Mouse (Mus musculus): ENCODE data around the gene Sgms2.

Sgms2 gene

DNA sequence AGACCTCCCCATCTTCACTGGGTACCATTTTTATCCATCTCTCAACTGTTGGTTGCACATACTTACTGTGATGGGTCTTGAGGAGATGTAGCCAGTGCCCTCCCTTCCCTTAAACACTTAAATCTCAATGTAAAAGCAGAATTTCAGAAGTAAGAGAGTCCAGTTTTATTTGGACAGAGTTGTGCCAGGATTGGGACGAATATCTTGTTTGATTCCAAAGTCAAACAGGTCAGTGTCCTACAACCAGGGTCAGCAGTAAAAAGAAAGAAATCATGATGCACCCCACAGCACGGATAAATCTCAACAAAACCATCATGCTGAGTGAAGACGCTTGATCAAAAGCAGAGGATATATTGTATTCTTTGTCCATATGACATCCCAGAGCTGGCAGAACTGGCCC lies 183.4 kb downstream of the Sgms2 start:
- DNase-seq (ENCODE audit: low read depth, low spot score), result no peak

DNA sequence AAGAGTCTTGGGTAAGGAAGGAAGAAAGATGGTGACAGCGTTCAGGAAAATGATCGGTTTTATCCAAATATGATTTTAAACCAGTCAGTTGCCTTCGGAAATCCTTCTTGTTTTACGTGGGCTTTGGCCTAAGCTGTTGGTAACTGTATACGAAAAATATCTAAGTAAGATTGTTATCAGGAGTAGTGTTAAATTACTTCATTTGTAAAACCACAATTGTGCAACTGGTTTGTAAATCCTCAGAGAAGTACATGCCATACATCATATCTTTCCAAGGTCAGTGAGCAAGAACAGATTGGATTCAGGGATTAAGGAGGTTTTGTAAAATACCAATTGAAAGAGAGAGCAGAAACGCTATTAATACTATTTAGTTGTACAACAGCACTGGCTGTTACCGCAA lies 185.0 kb downstream of the Sgms2 start:
- DNase-seq (ENCODE audit: low read depth, low spot score), result no peak

DNA sequence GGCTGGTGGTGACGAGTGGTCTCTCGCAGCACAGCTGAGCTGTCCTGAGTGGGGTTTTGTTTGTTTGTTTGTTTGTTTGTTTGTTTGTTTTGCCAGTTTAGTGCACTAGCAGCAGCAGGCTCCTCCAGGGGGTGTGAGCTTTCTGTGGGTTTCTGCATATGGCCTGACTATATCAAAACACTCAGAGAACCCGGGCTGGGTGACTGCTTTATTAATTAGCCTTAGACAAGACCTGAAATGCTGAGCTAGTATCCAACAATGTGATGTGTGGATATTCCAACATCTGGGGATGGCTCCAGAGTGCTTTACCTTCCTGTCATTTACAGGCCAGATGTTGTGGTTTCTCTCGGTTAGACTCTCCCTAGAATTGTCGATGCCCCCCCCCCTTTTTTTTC lies 187.9 kb downstream of the Sgms2 start:
- no peak for DNase-seq (ENCODE audit: low read depth, low spot score)

DNA sequence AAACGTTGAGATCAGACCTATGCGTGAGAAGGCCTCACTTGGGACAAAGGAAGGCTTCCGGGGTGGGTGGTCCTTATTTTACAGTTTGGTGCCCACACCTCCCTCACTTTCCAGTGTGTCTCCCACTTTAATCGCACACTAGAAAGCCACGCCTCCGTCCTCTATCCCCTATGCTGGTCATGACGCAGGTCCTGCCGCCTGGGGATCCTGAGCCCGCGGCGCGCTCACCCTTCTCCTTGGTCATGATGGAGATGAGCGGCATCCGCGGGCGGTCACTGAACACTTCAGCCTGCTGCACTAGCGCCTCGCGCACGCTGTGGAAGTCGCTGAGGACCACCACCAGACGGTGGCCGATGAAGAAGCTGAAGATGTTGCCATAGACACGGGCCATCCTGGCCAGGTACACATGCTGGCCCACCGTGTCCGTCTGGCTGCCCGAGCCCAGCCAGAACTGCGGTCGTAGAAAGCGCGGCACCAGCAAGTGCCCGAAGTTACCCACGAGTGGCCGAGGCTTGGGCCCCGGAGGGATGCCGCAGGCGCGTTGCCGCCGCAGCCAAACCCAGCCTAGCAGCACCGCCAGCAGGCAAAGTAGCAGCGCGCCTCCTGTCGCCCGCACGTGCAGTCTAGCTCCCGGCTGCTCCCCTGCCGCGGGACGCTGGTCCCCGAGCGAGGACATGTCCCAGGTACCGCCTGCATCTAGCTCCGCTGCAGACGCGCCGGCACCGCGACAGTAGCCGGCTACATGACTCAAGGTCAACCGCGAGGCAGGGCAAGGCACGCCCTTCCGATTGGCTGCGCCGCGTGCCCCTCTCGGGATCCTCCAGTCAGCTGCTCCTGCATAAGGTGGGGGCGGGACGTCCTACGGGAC lies 188.5 kb downstream of the Sgms2 start, which contains the start of gene Cyp2u1:
TSS of gene Cyp2u1 (minus strand) at position 776 of the 868 bp plus-strand sequence.
- peak; percentile 88 for DNase-seq (ENCODE audit: low read depth, low spot score)

DNA sequence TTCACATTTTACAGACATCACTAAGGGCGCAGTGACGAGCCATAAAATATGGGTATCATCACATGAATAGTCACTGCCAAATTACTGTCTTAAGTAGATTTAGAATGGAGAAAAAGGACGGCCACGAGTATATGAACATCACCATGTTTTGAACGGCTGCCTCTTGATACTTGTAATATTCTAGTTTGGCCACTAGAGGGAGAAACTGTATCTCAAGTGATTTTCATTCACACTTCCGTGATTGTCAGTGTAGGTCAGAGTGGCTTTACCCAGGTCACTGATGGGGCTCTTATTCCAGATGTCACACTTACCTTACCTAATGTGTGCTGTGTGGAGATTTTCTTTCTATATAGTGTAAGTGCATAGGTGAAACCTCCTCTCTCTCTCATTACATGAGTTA lies 191.3 kb downstream of the Sgms2 start:
- DNase-seq (ENCODE audit: low read depth, low spot score), result peak; percentile 40

DNA sequence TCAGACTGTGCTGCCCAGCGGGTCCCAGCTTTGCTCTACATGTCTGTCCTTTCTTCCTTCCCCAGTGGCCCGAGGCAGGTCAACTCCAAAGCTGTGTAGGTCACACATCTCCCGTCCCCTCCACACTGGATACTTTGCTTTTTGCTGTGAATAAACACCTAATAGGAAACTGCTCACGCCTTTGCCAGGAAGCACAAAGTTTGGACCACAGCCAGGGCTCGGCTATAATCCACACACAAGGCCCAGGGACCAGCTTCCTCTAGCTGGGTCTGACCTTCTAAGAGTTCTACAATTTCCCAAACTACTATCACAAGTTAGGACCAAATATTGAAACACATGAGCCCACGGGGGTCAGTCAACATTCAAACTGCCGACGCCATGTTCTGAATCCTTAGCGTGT lies 192.1 kb downstream of the Sgms2 start:
- no peak for DNase-seq (ENCODE audit: low read depth, low spot score)

DNA sequence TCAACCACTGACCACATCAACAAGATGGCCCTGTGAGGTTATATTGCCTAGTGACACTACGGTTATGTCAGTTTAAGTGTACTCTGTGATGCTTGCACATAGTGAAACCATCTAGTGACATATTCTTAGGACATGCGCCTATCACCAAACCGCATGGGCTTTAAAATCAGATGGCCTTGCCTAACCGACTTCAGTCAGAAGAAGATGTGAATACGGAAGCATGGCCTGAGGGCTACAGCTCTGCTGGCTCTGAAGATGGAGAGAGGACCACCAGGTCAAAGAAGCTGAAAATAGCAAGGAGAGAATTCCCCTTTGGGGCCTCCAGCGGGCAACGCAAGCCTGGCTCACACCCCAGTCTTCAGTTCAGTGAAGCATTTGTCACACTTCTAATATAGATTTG lies 194.3 kb downstream of the Sgms2 start:
- DNase-seq (ENCODE audit: low read depth, low spot score), result no peak

DNA sequence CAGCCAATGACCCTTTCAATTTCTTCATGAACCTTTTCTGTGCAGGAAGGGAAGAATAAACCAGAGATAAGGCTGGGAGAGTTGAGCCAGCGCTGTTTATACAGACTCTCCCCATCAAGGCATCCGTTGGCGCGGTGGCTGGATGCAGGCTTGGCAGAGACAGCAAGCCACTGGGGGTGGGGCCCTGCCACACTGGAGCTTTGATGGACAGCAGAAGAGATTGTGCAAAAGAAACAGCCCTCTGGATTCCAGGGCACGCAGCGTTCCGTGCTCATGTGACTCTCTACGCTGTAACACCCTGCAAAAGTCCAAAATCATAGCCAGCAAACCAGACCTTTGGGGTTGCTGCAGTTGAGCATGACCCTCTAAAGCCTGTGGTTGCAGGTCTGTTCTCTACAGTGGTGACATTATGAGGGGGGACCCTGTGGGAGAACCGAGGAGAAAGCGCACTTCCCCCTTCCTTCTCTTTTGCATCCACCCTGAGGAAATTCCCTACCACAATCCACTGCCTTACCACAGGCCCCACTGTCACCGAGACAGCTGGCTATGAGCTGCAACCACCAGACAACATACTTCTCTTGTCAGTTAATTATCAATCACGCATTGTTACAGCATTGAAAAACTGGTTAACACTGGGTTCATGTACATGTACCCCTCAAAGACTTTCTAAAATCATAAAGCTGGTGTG lies 195.6 kb downstream of the Sgms2 start:
- DNase-seq (ENCODE audit: low read depth, low spot score), result no peak

DNA sequence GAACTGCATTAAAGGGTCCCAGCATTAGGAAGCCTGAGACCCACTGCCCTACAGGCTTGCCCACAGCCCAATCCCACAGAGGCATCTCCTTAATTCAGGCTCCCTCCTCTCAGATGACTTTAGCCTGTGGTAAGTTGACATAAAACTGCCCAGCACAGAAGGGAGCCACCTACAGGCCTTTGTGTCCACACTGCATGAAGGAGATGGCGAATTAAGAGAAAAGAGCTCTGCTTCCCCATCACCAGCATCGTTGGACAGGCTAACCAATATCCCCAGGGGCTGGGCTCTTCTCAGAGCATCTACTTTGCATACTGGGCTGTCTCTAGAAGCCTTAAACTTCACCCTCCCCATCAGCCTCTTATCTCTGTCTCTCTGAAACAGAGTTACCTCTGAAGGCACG lies 196.7 kb downstream of the Sgms2 start:
- DNase-seq (ENCODE audit: low read depth, low spot score), result no peak

DNA sequence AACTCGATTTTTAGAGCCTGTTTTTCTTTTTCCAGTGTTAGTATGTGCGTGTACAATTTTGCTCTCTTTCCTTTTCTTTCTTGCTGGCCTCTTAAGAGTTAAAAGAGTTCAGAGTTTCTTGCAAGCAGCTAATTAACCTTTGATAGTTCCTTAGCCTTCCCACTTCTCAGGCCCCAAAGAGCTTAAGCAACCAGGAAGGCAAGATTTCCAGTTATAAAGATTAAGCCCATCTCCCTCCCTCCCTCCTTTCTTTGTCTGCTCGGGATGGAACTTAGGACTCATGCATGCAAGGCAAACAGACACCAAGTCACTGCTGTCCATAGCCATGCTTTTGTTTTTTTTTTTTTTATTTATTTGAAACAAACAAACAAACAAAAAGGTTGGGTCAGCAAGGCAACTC lies 198.3 kb downstream of the Sgms2 start:
- no peak for DNase-seq (ENCODE audit: low read depth, low spot score)

DNA sequence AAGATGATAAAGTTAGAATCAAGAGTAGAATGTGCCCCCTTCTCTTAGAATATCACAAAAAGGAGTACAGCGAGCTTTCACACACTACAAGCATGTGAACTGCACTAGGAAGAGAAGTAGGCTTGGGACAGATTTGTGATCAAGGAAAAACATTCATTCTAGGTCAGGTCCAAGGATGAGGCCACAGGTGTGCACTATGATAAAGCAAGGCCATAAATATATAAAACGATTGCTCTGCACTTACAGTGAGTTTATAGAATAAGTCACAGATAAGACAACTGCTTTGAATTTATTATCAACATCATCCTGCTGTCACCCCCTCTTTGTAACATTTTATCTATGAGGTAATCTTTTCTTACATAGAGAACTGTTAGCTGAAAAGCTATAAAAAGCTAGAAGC lies 198.9 kb downstream of the Sgms2 start:
- DNase-seq (ENCODE audit: low read depth, low spot score), result no peak

DNA sequence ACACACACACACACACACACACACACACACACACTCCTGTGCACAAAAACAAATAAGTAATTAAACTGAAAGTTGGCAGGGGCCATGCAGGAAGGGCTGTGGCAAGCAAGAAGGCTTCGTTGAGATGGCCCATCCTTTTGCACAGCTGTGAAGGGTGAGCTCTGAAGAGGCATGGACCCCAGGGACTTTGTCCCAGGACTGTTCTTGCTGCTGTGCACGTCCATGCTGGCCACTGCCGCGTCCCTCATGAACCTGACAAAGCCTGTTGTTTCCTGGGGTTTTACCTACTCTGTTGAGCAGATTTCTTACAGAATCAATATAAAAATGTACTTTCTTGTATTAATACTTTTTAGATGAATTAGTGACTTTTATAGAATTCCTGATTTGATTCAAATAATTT lies 199.3 kb downstream of the Sgms2 start:
- DNase-seq (ENCODE audit: low read depth, low spot score), result no peak

DNA sequence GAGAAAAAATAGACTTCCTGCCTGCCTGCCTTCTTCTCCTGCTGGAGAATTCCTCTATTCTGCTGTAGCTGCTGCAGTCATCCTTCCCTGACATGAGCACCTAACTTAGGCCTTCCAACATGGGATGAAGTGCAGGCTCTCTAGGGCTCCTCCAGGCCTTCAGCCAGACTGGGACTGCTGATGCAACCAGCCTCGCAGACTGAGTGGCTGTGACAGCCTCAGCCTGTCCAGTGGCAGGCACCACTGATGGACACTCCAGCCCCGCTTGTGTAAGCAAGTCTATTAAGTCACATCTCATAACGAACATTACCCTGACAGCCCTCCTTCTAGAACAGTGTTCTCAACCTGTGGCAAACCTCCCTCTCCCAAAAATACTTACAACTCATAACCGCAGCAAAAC lies 217.1 kb downstream of the Sgms2 start:
- no peak for DNase-seq (ENCODE audit: low read depth, low spot score)

DNA sequence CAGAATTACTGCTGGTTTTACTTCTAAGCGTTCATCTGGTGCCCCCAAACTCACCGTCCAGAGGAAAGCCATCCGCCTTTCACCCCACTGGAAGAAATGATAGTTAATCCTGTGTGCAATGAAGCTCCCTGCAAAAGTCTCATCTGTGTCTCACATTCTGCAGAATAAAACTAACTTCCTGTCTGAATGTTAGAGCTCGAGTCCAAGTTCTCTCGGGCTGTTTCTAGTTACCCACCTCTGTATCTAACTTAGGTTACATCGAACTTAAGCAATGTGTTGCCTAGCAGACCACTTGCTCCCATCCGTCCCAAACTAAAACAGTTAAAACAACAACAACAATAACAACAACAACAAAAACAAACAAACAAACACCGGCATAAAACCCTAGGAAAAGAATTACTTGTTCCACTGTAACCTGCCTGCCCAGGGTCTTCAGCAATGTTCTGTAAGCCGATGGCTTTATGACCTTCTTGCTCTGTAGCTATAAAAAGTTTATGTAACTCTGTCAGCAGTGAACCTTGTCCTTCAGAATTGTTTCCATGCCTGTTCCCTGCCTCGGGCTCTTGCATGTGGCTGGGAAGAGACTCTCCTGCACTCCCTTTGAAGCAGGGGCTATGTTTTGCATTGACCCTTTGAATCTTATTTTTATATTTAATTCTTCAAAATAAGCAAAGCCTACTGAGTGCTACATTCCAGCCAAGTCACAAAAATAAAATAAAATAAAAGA lies 218.7 kb downstream of the Sgms2 start:
- peak; percentile 51 for DNase-seq (ENCODE audit: low read depth, low spot score)

DNA sequence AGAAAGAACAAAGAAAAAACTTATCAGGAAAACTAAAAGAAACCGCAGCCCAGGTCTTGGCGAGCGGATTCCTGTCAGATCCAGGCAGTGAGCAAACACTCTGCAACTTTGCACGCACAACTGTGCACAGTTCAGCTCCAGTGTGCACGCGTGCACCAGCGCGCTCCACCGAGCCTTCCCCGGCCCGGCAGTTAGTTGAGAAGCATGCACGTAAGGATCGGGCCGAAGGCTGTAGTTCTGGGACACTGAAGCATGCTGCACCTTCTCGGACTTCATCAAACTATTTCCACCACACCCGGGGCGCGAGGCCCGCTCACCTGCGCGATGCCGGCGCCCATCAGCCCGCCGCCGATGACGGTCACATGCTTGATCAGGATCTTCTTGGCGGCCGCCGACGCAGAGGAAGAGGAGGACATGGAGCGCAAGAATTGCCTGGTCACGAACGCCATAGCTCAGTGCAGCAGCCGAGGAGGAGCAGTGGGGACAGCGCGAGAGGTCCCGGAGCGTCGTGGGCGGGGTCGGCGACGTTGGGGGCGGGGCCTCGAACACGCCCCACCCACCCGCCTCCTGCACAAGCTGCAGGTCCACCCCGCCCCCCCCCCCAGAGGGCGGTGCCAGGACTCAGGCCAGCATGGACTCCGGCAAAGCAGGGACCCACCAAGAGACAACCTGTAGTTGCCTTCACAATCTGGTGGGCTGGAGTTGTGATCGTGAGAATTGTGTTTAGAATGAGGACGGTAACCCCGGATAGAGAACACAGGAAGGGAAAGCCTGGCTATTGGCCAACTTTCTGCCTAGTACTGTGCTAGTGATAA lies 219.4 kb downstream of the Sgms2 start, which contains the start of gene Hadh:
TSS of gene Hadh (minus strand) at position 543 of the 815 bp plus-strand sequence.
- peak; percentile 90 for DNase-seq (ENCODE audit: low read depth, low spot score)

DNA sequence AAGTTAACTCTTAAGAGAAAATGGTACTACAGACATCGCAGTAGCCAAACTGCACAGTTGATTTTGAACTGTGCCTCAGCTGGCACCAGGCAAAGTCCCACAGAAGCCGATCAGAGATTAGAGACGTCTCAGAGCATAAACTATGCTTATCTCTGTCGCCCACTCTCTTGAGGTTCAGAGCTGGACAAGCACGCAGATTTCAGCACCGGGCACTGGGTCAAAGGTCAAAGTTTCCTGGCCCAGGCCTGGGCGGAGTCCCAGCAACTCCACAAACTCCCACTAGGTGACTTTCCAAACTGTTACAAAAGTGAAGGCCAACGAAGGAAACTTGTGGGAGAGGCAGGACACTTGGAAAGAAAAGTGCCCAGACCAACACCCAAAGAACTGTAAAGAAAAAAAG lies 220.1 kb downstream of the Sgms2 start:
- DNase-seq (ENCODE audit: low read depth, low spot score), result peak; percentile 41

DNA sequence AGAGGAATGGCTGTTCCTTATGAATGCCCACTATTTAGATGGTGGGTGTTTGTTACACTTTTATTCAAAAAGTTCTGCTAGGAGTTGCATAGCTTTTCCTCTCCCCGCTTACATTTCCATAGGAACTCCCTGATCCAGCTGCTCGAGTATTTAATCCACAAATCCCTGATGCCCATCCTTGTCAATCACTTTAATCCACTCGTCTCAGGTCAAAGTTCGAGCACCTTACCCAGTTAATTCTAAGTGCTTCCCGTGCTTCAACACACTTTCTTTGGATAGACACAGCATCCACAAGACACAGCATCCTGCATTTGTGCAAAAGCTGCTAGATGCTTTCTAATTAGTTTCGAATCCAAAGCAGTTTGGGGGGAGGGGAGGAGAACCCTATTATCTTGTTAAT lies 220.8 kb downstream of the Sgms2 start:
- no peak for DNase-seq (ENCODE audit: low read depth, low spot score)
